Mouse (Mus musculus) cerebellum, adult 11 months (tissue): Measurements from ENCODE around the gene Preb.

Source experiments
- DNase-seq: peaks from one replicate; pipeline ENCODE4 v3.0.0; 2022

Gene Preb

GRCm38 (mm10) chr5:30920621-30921020 is 39.5 kb downstream of the Preb start:
- no peak for DNase-seq

DNA sequence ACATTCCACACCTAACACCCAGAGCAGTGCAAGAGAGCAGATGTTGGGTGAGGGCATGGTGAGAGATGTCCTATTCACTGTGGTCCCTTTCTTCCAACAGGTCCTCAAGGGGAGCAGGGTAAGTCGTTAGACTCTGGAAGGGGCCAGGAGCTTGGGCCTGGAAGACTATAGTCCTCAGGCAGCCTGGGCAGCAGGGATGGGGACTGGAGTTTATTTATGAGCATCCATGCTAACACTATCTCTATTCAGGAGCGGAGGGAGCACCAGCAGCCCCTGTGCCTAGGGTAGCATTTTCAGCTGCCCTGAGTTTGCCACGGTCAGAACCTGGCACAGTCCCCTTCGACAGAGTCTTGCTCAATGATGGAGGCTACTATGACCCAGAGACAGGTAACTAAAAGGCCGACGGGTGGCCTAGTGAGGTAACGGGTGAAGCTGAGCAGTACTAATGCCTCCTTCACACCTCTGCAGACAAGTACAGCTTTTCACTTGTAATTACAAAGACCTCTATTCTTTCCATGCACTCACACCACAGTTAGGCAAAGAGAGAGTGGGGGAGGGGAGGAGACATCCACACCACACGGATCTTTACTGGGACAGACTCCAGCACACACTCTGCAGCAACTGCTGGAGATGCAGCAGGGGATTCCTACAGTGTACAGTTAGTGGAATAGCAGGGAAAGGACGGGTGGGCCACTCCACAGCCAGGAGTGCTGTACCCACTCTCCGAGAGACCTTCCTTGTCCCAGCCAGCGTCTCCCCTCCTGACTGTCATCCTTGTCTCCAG is 40.1 kb downstream of the Preb start:
- DNase-seq, result no peak

GRCm38 (mm10) chr5:30918691-30919090 is 41.5 kb downstream of the Preb start:
- no peak for DNase-seq

DNA sequence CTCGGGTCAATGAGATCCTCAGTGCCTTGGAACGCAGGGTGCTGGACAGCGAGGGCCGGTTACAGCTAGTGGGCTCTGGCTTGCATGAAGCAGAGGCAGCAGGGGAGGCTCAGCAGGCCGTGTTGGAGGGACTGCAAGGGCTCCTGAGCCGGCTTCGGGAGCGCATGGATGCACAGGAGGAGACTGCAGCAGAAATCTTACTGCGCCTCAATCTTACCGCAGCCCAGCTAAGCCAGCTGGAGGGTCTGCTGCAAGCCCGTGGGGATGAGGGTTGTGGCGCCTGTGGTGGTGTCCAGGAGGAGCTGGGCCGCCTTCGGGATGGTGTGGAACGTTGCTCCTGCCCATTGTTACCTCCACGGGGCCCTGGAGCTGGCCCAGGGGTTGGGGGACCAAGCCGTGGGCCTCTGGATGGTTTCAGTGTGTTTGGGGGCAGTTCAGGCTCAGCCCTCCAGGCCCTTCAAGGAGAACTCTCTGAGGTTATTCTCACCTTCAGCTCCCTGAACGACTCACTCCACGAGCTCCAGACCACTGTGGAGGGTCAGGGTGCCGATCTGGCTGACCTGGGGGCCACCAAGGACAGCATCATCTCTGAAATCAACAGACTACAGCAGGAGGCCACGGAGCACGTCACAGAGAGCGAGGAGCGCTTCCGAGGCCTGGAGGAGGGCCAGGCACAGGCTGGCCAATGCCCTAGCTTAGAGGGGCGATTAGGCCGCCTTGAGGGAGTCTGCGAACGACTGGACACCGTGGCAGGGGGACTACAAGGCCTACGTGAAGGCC is 42.1 kb downstream of the Preb start:
- no peak for DNase-seq

DNA sequence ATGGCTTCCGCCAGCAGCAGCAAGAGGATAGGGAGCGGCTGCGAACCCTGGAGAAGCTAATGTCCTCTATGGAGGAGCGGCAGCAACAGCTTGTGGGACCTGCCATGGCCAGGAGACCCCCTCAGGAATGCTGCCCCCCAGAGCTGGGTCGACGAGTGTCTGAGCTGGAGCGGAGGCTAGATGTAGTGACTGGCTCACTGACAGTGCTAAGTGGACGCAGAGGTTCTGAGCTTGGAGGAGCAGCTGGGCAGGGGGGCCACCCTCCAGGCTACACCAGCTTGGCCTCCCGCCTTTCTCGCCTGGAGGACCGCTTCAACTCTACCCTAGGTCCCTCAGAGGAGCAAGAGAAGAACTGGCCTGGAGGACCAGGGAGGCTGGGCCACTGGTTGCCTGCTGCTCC is 42.8 kb downstream of the Preb start:
- no peak for DNase-seq

DNA sequence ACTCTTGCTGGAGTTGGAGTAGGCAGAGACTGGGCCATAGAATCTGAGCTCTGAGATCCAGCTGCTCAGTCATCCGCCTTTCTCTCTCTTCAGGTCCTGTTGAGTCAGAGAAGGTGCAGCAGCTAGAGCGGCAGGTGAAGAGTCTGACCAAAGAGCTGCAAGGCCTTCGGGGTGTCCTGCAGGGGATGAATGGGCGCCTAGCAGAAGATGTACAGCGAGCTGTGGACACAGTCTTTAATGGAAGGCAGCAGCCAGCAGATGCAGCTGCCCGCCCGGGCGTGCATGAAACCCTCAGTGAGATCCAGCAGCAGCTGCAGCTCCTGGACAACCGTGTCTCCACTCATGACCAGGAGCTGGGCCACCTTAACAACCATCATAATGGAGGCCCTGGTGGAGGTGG is 43.3 kb downstream of the Preb start:
- no peak for DNase-seq

GRCm38 (mm10) chr5:30915974-30916433 is 44.2 kb downstream of the Preb start:
- DNase-seq, result peak; percentile 80

- no peak for DNase-seq
These were observed 44.7 kb downstream of the Preb start for GRCm38 (mm10) chr5:30915456-30915855.

DNA sequence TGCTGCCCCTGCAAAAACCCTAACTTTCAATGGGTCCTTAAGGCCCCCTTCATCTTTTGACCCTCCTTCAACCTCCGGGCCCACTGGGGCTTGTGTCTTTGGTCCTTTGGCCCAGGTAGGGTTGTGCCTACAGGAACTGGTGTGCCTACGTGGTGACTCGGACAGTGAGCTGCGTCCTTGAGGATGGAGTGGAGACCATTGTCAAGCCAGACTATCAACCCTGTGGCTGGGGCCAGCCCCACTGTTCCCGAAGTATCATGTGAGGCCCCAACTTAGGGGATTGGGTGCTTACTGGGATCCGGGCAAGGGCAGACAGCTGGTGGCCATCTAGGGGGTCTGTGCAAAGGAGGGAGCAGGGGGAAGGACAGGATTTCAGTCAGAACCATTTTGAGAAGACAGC is 45.3 kb downstream of the Preb start:
- DNase-seq, result no peak

DNA sequence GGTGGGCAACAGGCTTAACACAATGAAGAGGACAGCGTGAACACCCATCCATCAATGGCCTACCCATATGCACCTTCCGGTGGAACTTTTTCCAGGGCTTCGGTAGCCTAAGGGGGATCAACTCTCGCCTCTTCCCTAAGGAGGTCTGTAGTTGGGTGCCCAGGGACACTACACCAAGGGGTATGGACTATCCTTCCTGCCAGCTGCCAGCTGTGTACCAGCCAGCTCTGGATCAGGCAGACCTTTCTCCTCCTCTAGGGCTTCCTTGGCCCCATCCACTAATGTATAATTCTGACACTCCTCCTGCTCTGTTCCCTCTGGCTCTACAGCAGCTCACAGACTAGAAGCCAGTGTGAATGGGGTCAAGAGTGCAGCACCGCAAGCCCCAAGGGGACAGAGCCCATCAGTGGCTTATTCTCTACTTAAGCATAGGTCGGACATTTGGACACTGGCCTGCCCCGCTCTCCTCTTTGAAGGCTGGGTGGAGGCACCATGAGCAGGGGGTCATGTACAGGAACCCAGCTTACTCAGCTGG is 46.0 kb downstream of the Preb start:
- DNase-seq, result no peak

DNA sequence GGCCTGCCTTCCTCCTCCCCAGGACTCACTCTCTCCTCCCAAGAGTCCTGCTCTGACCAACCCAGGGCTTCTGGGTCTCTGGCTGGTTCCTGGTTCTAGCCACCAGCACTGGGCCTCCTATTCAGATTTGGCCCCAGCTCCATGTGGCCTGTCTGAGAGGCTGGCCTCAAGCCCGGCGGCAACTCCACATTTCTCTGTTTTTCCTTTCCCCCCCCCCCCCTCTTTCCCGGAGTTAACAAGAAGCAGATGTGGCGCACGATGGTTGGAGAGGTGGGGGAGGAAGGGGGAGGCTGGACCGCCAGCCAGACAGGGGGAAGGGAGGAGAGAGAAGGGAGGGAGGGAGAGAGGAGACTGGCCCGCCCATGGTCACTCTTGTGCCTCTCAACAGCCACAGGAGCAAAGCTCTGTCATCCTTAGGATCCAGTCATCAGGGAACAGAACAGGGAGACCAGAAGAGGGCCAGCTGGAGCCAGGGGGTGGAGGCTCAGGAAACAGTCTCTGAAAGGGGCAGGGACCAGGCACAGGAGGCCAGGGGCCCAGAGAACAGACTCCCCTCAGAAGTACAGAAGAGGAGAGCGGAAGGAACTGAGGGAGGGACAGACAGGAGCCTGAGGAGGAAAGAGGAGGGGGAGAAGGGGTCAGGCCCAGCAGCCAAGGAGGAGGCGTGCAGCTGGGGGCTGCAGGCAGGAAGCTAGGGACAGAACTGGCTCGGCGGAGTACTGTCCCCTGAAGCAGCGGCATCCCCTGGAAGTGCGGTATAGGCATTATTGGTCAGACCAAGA is 46.9 kb downstream of the Preb start, which contains the start of gene Emilin1:
TSS of gene Emilin1 (plus strand) at position 343 of the 782 bp plus-strand sequence.
- DNase-seq, result no peak

- DNase-seq, result no peak
These were observed 48.0 kb downstream of the Preb start for GRCm38 (mm10) chr5:30912156-30912555.

- no peak for DNase-seq
These were observed 49.7 kb downstream of the Preb start for GRCm38 (mm10) chr5:30910481-30910880.

DNA sequence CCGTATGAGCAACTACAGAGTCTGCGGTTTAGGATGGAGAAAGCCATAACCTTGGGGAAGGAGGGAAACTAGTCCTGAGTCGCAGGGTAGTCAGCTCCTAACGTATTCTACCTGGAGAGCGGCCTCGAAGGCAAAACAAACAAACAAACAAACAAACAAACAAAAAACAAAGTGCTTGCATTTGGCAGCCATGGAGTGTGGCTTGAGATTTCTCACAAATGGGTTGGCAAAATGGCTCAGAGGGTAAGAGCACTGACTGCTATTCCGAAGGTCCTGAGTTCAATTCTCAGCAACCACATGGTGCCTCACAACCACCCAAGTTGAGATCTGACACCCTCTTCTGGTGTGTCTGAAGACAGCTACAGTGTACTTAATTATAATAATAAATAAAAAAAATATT is 50.3 kb downstream of the Preb start:
- no peak for DNase-seq

DNA sequence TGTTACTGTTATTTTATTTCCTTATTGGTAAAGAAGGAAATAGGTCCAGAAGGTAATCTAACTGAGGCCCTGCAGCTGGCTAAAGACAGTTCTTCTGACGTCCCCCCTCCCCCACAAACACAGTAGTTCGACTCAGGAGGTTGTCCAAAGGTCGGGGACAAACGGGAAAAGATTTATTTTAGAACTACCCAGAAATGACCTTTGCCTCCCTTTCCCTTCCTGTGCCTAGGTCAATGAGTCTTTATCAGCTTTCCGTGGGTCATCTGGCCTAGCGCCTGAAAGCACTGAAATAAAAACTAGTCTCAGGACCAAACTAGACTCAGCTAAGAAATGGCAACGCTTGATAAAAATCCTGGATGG is 50.9 kb downstream of the Preb start:
- no peak for DNase-seq

GRCm38 (mm10) chr5:30908426-30909299 is 51.5 kb downstream of the Preb start:
- no peak for DNase-seq

DNA sequence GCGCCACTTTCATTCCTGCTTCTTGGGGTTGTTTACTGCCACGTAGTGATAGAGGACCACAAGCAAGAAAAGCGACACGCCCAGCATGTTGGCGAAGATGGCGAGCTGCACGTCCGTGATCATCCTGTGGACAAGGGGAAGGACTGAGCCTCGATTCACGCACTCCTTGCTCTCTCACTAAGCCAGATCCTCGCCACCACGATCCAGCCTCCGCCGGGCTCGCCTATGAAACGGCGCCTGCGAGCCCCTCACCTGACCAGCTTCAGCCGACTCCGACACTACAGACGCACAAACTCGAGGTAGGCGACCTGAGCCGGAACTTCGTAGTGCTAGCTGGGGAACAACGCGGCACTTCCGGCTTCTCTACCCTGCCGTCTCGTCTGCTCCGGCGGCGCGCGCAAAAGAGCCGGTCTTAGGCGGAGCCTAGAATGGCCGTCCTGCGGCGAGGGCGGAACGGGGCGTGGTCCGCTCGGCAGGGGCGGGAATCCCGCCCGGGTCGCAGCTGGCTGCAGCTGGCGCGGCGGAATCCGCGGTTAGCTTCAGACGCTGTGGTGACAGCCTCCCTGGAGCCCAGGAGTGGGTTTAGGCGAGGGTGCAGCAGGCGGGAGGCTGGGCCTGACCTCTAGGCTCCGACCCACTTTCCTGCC is 52.6 kb downstream of the Preb start, which contains the start of gene Ost4:
TSS of gene Ost4 (minus strand) at position 376 of the 647 bp plus-strand sequence.
- peak; percentile 88 for DNase-seq

DNA sequence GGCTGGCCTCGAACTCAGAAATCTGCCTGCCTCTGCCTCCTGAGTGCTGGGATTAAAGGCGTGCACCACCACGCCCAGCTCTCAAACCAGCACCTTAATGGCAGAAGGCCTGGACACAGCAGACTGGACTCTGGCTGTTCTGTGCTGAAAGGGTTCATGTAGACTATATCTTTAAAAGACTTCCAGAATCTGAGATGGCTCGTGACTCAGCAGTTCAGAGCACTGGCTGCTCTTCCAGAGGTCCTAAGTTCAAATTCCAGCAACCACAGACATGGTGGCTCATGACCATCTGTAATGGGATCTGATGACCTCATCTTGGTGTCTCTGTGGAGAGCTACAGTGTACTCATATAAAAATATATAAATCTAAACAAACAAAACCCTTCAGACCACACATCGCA is 58.3 kb downstream of the Preb start:
- no peak for DNase-seq
